Mouse (Mus musculus): Measurements from ENCODE around the gene Unc5b. TPM values are rescaled to one million over a fixed set of nuclear protein-coding genes. Genes with fewer than 3 reads are reported as not detected.
"Not testable (repeated sequence)": the region's sequence is repeated elsewhere in the genome, so short reads cannot be mapped to it uniquely, and the experiment has no call there.

The Unc5b gene
- polyA plus RNA-seq (2016; fragmentation: Nextera tagmentation; extraction: Ambion mirVana) = 17.9 and 18.8 TPM in 2 replicates

DNA sequence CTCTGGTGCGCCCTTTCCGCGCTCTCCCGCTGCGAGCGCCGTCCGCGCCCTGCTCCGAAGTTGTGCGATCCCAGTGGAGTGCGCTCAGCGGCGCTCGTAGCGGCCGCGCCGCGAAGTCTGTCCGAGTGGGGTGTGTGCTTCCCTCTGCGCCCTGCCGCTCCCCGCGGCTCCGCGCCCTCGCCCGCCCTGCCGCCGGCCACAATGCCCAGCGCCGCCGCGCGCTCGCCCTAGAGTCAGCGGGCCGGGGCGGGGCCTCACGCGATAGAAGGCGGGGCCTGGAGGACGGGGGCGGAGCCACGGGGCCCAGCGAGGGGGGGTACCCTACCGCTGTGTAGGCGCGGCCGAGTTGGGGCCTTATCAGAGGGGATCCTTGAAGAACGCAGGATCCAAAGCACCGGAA is at the start of gene Unc5b:
Unc5b (minus strand) TSS at position 203 of the 400 bp plus-strand sequence.
- Histone ChIP-seq H3K4me3 (peak within 1 kb of the TSS; percentile 95), H3K27me3 (ENCODE audit: insufficient read depth, poor library complexity, severe bottlenecking) (peaks cover 27% of the 10 kb centered on the region), H3K36me3 (peaks cover 3% of the 10 kb centered on the region), H3K4me1 (peaks cover 48% of the 10 kb centered on the region), H3K27ac (peak within 1 kb of the TSS; percentile 98), H3K9me3 (no peaks in the 10 kb centered on the region)
- WGBS = under 1% methylated on average over 52 of the region's 53 CpGs
- DNase-seq (ENCODE audit: low spot score) = peak; percentile 94

DNA sequence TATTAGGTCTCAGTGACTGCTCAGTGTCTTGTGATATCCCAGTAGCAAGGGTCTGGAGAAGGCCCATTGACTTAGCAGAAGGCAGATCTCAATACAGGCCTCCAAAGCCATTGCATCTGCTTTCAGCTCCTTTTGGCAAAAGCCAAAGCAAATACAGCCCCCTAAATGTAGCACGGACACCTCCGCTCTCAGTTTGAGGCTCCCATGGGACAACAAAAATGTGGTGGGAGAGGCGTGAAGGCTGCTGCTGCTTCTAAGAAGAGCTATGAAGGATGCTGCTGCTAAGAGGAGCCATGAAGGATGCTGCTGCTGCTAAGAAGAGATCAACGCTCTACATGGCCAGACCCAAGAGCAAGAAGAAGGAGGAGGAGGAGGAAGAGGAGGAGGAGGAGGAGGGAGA is 48.4 kb upstream of the Unc5b start:
- 0 out of 2 replicates have a peak, but pooled peaks cover 4% of the 10 kb centered on the region for H3K4me1 ChIP-seq
- no peak overlapping the region for H3K4me3 ChIP-seq
- H3K27me3 ChIP-seq (ENCODE audit: insufficient read depth, poor library complexity, severe bottlenecking) = peaks cover 4% of the 10 kb centered on the region; the same call in 1 of the 2 replicates
- no peak for DNase-seq (ENCODE audit: low spot score)
- WGBS = 72% methylated on average over 4 of the region's 4 CpGs
- H3K27ac ChIP-seq = no peak overlapping the region
- no peaks in the 10 kb centered on the region for H3K36me3 ChIP-seq
- no peaks in the 10 kb centered on the region for H3K9me3 ChIP-seq

DNA sequence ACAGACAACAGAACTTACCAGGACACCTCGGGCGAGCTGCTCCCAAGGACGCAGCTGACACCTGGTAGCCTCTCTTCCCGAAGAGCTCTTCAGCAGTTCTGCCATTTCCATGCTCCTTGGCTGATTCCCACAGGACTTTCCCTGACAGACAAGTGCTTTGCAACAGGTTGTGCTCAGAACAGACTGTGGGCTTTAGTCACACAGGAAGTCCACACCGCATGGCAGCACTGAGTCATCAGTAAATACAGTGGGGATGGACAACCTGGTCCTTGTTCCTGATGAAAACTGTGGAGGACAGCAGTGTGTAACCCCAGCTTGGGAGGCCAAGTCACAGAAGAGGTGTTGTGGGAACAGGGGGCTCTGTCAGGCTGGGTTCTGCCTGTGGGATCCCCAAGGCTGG is 45.7 kb upstream of the Unc5b start:
- no peak for DNase-seq (ENCODE audit: low spot score)
- Histone ChIP-seq H3K9me3 (no peaks in the 10 kb centered on the region), H3K4me1 (0 out of 2 replicates have a peak, but pooled peaks cover 4% of the 10 kb centered on the region), H3K27me3 (ENCODE audit: insufficient read depth, poor library complexity, severe bottlenecking) (peaks cover 4% of the 10 kb centered on the region; the same call in 1 of the 2 replicates), H3K27ac (no peak overlapping the region), H3K36me3 (no peaks in the 10 kb centered on the region), H3K4me3 (no peak overlapping the region)
- 79% methylated on average over 5 of the region's 5 CpGs for WGBS

DNA sequence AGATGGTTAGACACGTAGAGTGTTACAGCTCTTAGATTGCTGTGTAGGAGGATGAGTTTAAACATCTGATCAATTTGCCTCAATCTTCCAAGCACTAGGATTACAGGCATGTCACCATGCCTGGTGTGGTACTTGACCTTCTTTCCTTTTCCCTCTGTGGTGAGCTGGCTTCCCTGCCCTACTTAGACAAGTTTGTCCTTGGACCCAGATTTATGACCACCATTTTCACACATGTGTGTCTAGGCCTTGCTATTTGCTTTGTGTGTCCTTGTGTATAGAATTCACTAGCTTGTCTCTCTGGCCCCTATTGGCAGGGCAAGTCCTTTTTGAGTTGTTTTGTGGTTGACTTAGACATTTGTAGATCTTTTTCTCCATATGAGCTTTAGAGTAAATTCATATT is 43.6 kb upstream of the Unc5b start:
- 69% methylated on average over 1 of the region's 1 CpGs for WGBS
- no peaks in the 10 kb centered on the region for H3K27me3 ChIP-seq (ENCODE audit: insufficient read depth, poor library complexity, severe bottlenecking)
- H3K4me3 ChIP-seq = no peak overlapping the region
- no peaks in the 10 kb centered on the region for H3K36me3 ChIP-seq
- 0 out of 2 replicates have a peak, but pooled peaks cover 4% of the 10 kb centered on the region for H3K4me1 ChIP-seq
- no peak for DNase-seq (ENCODE audit: low spot score)
- no peaks in the 10 kb centered on the region for H3K9me3 ChIP-seq
- no peak overlapping the region for H3K27ac ChIP-seq

DNA sequence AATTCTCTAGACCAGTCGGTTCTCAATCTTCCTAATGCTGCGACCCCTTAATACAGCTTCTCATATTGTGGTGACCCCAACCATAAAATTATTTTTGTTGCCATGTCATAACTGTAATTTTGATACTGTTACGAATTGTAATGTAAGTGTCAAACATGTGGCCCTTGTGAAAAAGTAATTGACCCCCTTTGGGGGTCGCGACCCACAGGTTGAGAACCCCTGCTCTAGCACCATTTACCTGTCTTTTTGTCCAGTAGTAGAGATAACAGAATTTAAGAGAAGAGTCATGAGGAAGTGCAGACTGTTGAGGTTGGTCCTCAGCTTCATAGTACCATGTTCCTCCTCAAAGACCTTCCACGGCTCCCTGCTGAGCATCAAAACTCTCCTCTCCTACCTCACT is 31.9 kb upstream of the Unc5b start:
- Histone ChIP-seq H3K27me3 (ENCODE audit: insufficient read depth, poor library complexity, severe bottlenecking) (0 out of 2 replicates have a peak, but pooled peaks cover 8% of the 10 kb centered on the region), H3K27ac (no peak overlapping the region), H3K4me1 (peaks cover 4% of the 10 kb centered on the region), H3K4me3 (no peak overlapping the region), H3K9me3 (peaks cover 5% of the 10 kb centered on the region; the same call in 1 of the 2 replicates), H3K36me3 (no peaks in the 10 kb centered on the region)
- 76% methylated on average over 6 of the region's 6 CpGs for WGBS
- DNase-seq (ENCODE audit: low spot score) = no peak

DNA sequence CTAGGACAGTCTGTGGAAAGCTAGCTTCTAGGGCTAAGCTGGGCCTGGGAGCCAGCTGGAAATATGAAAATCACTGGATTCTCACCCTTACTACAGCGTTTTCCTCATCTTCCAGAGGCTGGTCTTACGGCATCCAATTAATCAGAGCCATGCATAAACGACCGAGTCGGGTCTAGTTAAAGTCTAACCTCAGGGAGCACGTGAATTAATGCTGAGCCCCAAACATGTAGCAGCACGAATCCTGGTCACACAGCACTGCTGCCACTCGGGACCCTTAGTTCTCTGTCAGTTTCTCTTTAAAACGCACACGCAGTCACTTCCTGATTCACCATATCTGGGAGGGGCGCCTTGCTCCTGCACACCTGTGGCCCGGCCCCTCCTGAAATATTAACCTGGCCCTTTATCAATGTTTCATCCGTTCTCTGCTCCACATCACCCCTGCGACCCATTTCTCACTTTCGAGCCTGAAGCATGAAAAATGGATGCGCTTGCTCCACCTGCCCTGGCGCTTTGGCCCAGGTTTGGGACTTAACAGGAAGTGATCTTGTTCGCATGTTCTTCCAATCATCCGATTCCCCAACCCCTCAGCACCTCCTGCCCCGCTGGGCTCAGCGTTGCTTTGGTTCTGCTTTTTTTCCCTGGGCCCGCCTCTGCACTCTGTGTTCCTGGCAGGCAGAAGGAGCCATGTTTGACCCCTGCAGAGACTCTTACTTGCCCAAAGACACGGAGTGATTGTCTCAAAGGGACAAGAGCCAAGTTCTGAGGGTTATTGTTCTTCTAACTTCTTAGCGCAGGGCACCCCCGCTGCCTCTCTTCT is 31.3 kb upstream of the Unc5b start:
- Histone ChIP-seq H3K27me3 (ENCODE audit: insufficient read depth, poor library complexity, severe bottlenecking) (0 out of 2 replicates have a peak, but pooled peaks cover 8% of the 10 kb centered on the region), H3K4me1 (peaks cover 4% of the 10 kb centered on the region), H3K27ac (no peak overlapping the region), H3K4me3 (no peak overlapping the region), H3K36me3 (no peaks in the 10 kb centered on the region), H3K9me3 (peaks cover 2% of the 10 kb centered on the region; the same call in 1 of the 2 replicates)
- DNase-seq (ENCODE audit: low spot score) = no peak
- WGBS = 71% methylated on average over 25 of the region's 25 CpGs

DNA sequence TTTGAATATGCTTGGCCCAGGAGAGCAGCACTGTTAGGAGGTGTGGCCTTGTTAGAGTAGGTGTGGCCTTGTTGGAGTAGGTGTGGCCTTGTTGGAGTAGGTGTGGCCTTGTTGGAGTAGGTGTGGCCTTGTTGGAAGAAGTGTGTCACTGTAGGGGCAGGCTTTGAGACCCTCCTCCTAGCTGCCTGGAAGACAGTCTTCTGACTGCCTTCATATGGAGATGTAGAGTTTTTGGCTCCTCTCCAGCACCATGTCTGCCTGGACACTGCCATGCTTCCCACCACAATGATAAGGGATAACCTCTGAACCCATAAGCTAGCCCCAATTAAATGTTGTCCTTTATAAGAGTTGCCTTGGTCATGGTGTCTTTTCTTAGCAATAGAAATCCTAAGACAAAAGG is 13.9 kb upstream of the Unc5b start:
- H3K9me3 ChIP-seq; H3K27me3 ChIP-seq (ENCODE audit: insufficient read depth, poor library complexity, severe bottlenecking); H3K36me3 ChIP-seq; H3K27ac ChIP-seq; DNase-seq (ENCODE audit: low spot score); H3K4me1 ChIP-seq; H3K4me3 ChIP-seq: not testable (repeated sequence)

DNA sequence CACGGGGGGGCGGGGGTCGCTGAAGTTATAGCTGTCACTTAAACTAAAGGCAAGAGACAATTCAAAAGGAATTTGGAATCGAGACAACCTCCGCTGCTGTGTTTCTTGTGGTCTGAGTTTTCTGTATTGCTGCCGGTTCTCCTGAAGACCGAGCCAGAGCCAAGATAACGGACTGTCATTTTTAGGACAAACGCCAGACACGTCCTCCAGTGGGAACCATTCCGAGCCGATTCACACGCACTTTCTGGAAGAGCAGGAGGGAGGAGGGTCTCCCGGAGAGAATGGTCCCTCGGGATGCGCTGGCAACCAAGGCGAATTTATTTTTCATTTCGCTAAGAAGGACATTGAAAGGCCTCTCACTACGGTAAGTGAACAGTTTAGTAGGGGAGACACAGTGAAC is 7.4 kb upstream of the Unc5b start:
- H3K9me3 ChIP-seq = no peaks in the 10 kb centered on the region
- WGBS = 32% methylated on average over 19 of the region's 19 CpGs
- H3K27me3 ChIP-seq (ENCODE audit: insufficient read depth, poor library complexity, severe bottlenecking) = peaks cover 7% of the 10 kb centered on the region; the same call in 1 of the 2 replicates
- no peak overlapping the region for H3K27ac ChIP-seq
- no peak for DNase-seq (ENCODE audit: low spot score)
- peak overlapping the region; percentile 20; the same call in 1 of the 2 replicates for H3K4me3 ChIP-seq
- no peaks in the 10 kb centered on the region for H3K36me3 ChIP-seq
- H3K4me1 ChIP-seq = peaks cover 22% of the 10 kb centered on the region

DNA sequence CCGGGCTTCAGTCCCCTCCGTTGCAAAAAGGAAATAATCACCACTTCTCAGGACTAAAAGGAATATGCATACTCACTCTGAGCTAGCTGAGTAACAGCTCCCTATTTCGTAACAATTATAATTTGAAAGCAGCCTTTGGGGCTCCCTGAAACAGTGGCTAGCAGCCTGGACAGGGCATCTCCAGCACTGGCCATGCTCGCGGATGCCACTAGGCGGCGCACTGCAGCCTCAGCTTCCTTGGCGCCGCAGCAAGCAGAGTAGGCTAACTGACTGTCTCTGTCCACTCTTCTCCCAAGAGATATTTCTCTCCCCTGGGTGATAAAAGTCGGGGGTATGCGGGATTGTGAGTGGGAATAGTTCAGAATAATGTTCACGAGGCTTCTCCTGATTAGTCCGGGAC is 3.6 kb upstream of the Unc5b start:
- no peaks in the 10 kb centered on the region; the same call in 1 of the 2 replicates for H3K36me3 ChIP-seq

DNA sequence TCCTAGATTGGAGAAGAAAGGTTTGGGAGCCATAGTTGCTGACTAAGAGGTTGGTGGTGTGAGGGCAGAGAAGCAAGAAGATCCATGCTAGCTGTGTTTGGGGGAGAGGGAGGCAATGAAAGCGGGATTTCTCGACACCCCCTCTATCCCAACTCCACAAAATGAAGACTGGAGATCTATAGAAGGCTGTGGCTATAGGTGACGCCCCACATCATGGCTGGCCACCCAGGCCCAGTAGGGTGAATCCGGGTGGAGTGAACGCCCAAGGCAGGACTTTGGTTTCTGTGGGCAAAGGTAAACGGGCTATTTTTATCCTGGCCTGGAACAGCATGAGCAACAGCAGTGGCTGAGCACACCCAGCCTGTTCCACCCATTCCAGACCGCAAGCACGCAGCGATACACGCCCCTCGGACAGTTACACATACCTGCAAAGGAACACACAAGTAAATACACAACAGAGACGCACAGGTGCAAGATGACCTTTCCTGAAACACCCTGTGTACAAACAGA is 1.3 kb upstream of the Unc5b start:
- Histone ChIP-seq H3K9me3 (no peaks in the 10 kb centered on the region), H3K36me3 (peaks cover 3% of the 10 kb centered on the region), H3K27ac (no peak overlapping the region), H3K27me3 (ENCODE audit: insufficient read depth, poor library complexity, severe bottlenecking) (peaks cover 27% of the 10 kb centered on the region), H3K4me3 (no peak overlapping the region), H3K4me1 (peaks cover 48% of the 10 kb centered on the region)
- WGBS = 69% methylated on average over 12 of the region's 12 CpGs
- DNase-seq (ENCODE audit: low spot score) = no peak

More for the DNA sequence above, 3.6 kb upstream of the Unc5b start:
- Histone ChIP-seq H3K4me3 (no peak overlapping the region), H3K9me3 (no peaks in the 10 kb centered on the region), H3K27ac (no peak overlapping the region), H3K4me1 (peaks cover 35% of the 10 kb centered on the region), H3K27me3 (ENCODE audit: insufficient read depth, poor library complexity, severe bottlenecking) (peaks cover 19% of the 10 kb centered on the region)
- no peak for DNase-seq (ENCODE audit: low spot score)
- WGBS = 4% methylated on average over 13 of the region's 13 CpGs

DNA sequence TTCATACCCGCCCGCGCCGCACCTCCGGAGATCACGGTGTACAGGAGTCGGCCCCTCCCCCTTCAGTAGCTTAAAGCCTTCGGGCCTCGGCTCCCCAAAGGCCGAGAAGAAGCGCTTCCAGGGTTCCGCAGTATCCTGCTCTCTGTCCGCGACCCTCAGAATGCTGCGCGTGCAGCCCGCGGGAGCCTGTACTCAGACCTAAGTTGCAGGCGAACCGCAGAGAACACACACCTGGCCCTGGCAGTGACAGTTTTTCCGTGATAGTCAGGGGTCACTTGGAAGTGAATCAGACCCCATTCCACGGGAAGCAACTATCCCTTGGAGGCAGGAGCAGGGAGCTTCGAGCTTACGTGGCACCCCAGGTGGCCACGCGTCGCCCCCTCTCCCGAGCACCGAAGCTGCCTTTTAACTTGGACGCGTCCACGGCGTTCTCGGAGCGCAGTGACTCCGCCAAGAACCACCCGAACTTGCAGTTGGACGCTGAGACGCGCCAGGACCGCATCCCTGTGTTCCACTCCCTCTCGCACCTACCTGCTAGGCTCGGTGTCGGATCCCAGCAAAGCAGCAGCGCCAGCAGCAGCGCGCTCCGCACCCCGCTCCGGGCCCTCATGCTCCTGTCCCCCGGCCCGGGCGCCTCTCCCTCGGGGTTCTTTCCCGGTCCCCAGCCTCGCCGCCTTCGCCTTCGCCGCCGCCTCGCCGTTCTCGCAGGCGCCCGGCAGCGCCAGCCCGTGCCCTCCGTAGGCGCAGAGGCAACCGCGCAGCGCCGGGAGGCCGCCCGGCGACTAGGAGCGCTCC is 628 bp downstream of the Unc5b start:
- H3K4me1 ChIP-seq = peaks cover 55% of the 10 kb centered on the region
- H3K27ac ChIP-seq = peak overlapping the region; percentile 98
- peaks cover 27% of the 10 kb centered on the region for H3K27me3 ChIP-seq (ENCODE audit: insufficient read depth, poor library complexity, severe bottlenecking)
- DNase-seq (ENCODE audit: low spot score) = no peak
- H3K36me3 ChIP-seq = peaks cover 3% of the 10 kb centered on the region
- H3K4me3 ChIP-seq = peak overlapping the region; percentile 95
- no peaks in the 10 kb centered on the region for H3K9me3 ChIP-seq
- WGBS = under 1% methylated on average over 78 of the region's 78 CpGs

DNA sequence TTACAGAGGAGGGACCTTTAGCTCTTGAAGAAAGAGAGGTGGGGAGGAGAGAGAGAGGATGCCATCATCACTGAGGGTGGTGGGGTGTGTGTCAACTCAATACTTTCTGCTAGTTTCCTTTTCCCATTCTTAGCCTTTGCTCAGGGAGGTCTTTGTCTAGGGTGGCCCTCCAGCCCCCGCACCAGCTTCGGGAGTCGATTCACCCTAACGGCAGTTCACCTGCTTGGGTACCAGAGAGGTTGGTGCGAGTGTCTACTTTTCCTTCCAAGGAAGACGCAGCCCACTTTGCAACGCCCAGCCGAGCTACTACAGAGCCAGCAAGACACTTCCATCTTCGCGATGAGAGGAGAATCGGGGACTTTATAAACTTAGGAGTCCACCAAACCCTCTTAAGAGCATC is 1.4 kb downstream of the Unc5b start:
- H3K36me3 ChIP-seq = peaks cover 3% of the 10 kb centered on the region
- H3K4me3 ChIP-seq = peak overlapping the region; percentile 95
- peak overlapping the region; percentile 98 for H3K27ac ChIP-seq
- H3K9me3 ChIP-seq = no peaks in the 10 kb centered on the region
- 1% methylated on average over 11 of the region's 11 CpGs for WGBS
- DNase-seq (ENCODE audit: low spot score) = no peak
- H3K27me3 ChIP-seq (ENCODE audit: insufficient read depth, poor library complexity, severe bottlenecking) = peaks cover 27% of the 10 kb centered on the region
- H3K4me1 ChIP-seq = peaks cover 62% of the 10 kb centered on the region

DNA sequence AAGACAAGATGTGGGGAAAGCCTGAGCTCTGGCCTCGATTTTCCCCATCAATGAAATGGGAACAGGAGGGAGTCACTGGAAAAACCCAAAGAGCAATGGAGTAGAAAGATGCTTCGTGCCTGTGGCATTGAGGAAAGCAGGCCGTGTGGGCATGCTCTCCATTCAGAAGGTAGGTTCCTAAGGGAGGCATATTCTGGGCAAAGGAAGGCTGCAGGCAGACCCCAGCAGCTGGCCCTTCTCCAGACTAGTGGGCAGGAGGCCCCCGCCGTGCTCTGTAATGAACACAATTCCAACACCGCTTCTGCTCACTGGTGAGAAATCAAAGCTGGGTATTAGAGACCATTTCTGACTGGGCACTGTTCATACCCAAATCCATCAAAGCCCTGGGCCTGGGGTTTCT is 2.3 kb downstream of the Unc5b start:
- 41% methylated on average over 6 of the region's 6 CpGs for WGBS
- H3K4me3 ChIP-seq = peak overlapping the region; percentile 95
- DNase-seq (ENCODE audit: low spot score) = no peak
- peaks cover 21% of the 10 kb centered on the region for H3K27me3 ChIP-seq (ENCODE audit: insufficient read depth, poor library complexity, severe bottlenecking)
- peak overlapping the region; percentile 98 for H3K27ac ChIP-seq
- H3K4me1 ChIP-seq = peaks cover 71% of the 10 kb centered on the region
- no peaks in the 10 kb centered on the region for H3K9me3 ChIP-seq
- H3K36me3 ChIP-seq = peaks cover 3% of the 10 kb centered on the region

Data from heart, embryonic 10.5 days (tissue).